Mouse (Mus musculus): ENCODE measurements around the gene Tmem50b. TPM values are rescaled to one million over a fixed set of nuclear protein-coding genes. Genes with fewer than 3 reads are reported as not detected.

Gene Tmem50b
- total RNA-seq, 1 experiment: 11.8 TPM

- peaks cover 2 to 14% of the 10 kb centered on the region in 2 experiments; a peak in 3 of 4 replicates for H3K4me1 ChIP-seq (ENCODE audit: control insufficient read depth in 2 of 2, insufficient read depth in 2 of 2, low read length in 2 of 2, poor library complexity in 1 of 2)
- H3K4me3 ChIP-seq (ENCODE audit: insufficient read depth in 1 of 2, low read depth in 1 of 2, low read length in 2 of 2, poor library complexity in 1 of 2, severe bottlenecking in 1 of 2): no peak overlapping the region
- no peak overlapping the region for H3K27ac ChIP-seq (ENCODE audit: insufficient read depth, low read depth, low read length, poor library complexity, severe bottlenecking)
- H3K9ac ChIP-seq (ENCODE audit: insufficient read depth, low read depth, low read length, poor library complexity, severe bottlenecking): no peak overlapping the region
- in situ Hi-C loops (cut with MboI; ENCODE audit: low sequenced_read_pairs in 2 of 2, unreplicated experiment in 2 of 2): no loop called here
- no peak for DNase-seq (ENCODE audit: low read depth, low spot score)
- peaks cover 10% of the 10 kb centered on the region; the same call in 1 of the 2 replicates for H3K36me3 ChIP-seq (ENCODE audit: control insufficient read depth, insufficient read depth, low read length, poor library complexity, severe bottlenecking)
- TF ChIP-seq CHD2 (IDR thresholded peaks at IDR 0.05; ENCODE audit: low read depth, low read length) (no peak), ZNF384 (IDR thresholded peaks at IDR 0.05; ENCODE audit: low read depth, low read length) (no peak), MAFK (IDR thresholded peaks at IDR 0.05; ENCODE audit: insufficient read depth, low read depth, low read length) (no peak), ZC3H11A (IDR thresholded peaks at IDR 0.05; ENCODE audit: borderline replicate concordance, low read depth, low read length) (no peak), HCFC1 (IDR thresholded peaks at IDR 0.05; ENCODE audit: borderline replicate concordance, insufficient read depth, low read length) (no peak)
- H3K9me3 ChIP-seq (ENCODE audit: control insufficient read depth, insufficient read depth, low read depth, low read length): no peaks in the 10 kb centered on the region
Measured at GRCm38 (mm10) chr16:91561099-91561498, 36.5 kb downstream of the Tmem50b start.

- in situ Hi-C loops (cut with MboI; ENCODE audit: low sequenced_read_pairs in 2 of 2, unreplicated experiment in 2 of 2): no loop called here
- no peaks in the 10 kb centered on the region for H3K9me3 ChIP-seq (ENCODE audit: control insufficient read depth, insufficient read depth, low read depth, low read length)
- H3K4me1 ChIP-seq (ENCODE audit: control insufficient read depth in 2 of 2, insufficient read depth in 2 of 2, low read length in 2 of 2, poor library complexity in 1 of 2): peaks cover 2 to 29% of the 10 kb centered on the region in 2 experiments
- H3K4me3 ChIP-seq (ENCODE audit: insufficient read depth in 1 of 2, low read depth in 1 of 2, low read length in 2 of 2, poor library complexity in 1 of 2, severe bottlenecking in 1 of 2): no peak overlapping the region
- DNase-seq (ENCODE audit: low read depth, low spot score): no peak
- no peak for TF ChIP-seq MAFK (IDR thresholded peaks at IDR 0.05; ENCODE audit: insufficient read depth, low read depth, low read length)
- H3K9ac ChIP-seq (ENCODE audit: insufficient read depth, low read depth, low read length, poor library complexity, severe bottlenecking): no peak overlapping the region
- H3K27ac ChIP-seq (ENCODE audit: insufficient read depth, low read depth, low read length, poor library complexity, severe bottlenecking): no peak overlapping the region
- peaks cover 3% of the 10 kb centered on the region; the same call in 1 of the 2 replicates for H3K36me3 ChIP-seq (ENCODE audit: control insufficient read depth, insufficient read depth, low read length, poor library complexity, severe bottlenecking)
Measured at GRCm38 (mm10) chr16:91557693-91558092, 39.9 kb downstream of the Tmem50b start.

- TF ChIP-seq ZNF384 (IDR thresholded peaks at IDR 0.05; ENCODE audit: low read depth, low read length) (no peak), MAFK (IDR thresholded peaks at IDR 0.05; ENCODE audit: insufficient read depth, low read depth, low read length) (no peak), HCFC1 (IDR thresholded peaks at IDR 0.05; ENCODE audit: borderline replicate concordance, insufficient read depth, low read length) (no peak), ZC3H11A (IDR thresholded peaks at IDR 0.05; ENCODE audit: borderline replicate concordance, low read depth, low read length) (no peak), CHD2 (IDR thresholded peaks at IDR 0.05; ENCODE audit: low read depth, low read length) (no peak)
- Histone ChIP-seq H3K27ac (ENCODE audit: insufficient read depth, low read depth, low read length, poor library complexity, severe bottlenecking) (no peak overlapping the region), H3K4me3 (ENCODE audit: insufficient read depth in 1 of 2, low read depth in 1 of 2, low read length in 2 of 2, poor library complexity in 1 of 2, severe bottlenecking in 1 of 2) (no peak overlapping the region), H3K9ac (ENCODE audit: insufficient read depth, low read depth, low read length, poor library complexity, severe bottlenecking) (no peak overlapping the region), H3K4me1 (ENCODE audit: control insufficient read depth in 2 of 2, insufficient read depth in 2 of 2, low read length in 2 of 2, poor library complexity in 1 of 2) (peaks cover 2 to 28% of the 10 kb centered on the region in 2 experiments), H3K36me3 (ENCODE audit: control insufficient read depth, insufficient read depth, low read length, poor library complexity, severe bottlenecking) (peaks cover 2% of the 10 kb centered on the region; the same call in 1 of the 2 replicates), H3K9me3 (ENCODE audit: control insufficient read depth, insufficient read depth, low read depth, low read length) (no peaks in the 10 kb centered on the region)
- in situ Hi-C loops (cut with MboI; ENCODE audit: low sequenced_read_pairs in 2 of 2, unreplicated experiment in 2 of 2): no loop called here
- no peak for DNase-seq (ENCODE audit: low read depth, low spot score)
Measured at GRCm38 (mm10) chr16:91557214-91557613, 40.4 kb downstream of the Tmem50b start.

- H3K9ac ChIP-seq (ENCODE audit: insufficient read depth, low read depth, low read length, poor library complexity, severe bottlenecking): no peak overlapping the region
- no peak for DNase-seq (ENCODE audit: low read depth, low spot score)
- peaks cover 2 to 27% of the 10 kb centered on the region in 2 experiments for H3K4me1 ChIP-seq (ENCODE audit: control insufficient read depth in 2 of 2, insufficient read depth in 2 of 2, low read length in 2 of 2, poor library complexity in 1 of 2)
- H3K27ac ChIP-seq (ENCODE audit: insufficient read depth, low read depth, low read length, poor library complexity, severe bottlenecking): no peak overlapping the region
- TF ChIP-seq ZNF384 (IDR thresholded peaks at IDR 0.05; ENCODE audit: low read depth, low read length) (no peak), CHD2 (IDR thresholded peaks at IDR 0.05; ENCODE audit: low read depth, low read length) (no peak), HCFC1 (IDR thresholded peaks at IDR 0.05; ENCODE audit: borderline replicate concordance, insufficient read depth, low read length) (no peak), MAFK (IDR thresholded peaks at IDR 0.05; ENCODE audit: insufficient read depth, low read depth, low read length) (no peak)
- H3K36me3 ChIP-seq (ENCODE audit: control insufficient read depth, insufficient read depth, low read length, poor library complexity, severe bottlenecking): peaks cover 2% of the 10 kb centered on the region; the same call in 1 of the 2 replicates
- in situ Hi-C loops (cut with MboI; ENCODE audit: low sequenced_read_pairs in 2 of 2, unreplicated experiment in 2 of 2): no loop called here
- H3K9me3 ChIP-seq (ENCODE audit: control insufficient read depth, insufficient read depth, low read depth, low read length): no peaks in the 10 kb centered on the region
- no peak overlapping the region for H3K4me3 ChIP-seq (ENCODE audit: insufficient read depth in 1 of 2, low read depth in 1 of 2, low read length in 2 of 2, poor library complexity in 1 of 2, severe bottlenecking in 1 of 2)
Measured at GRCm38 (mm10) chr16:91556659-91557058, 40.9 kb downstream of the Tmem50b start.

GRCm38 (mm10) chr16:91555017-91555605 is 42.5 kb downstream of the Tmem50b start:
- Histone ChIP-seq H3K36me3 (ENCODE audit: control insufficient read depth, insufficient read depth, low read length, poor library complexity, severe bottlenecking) (peaks cover 2% of the 10 kb centered on the region; the same call in 1 of the 2 replicates), H3K4me1 (ENCODE audit: control insufficient read depth in 2 of 2, insufficient read depth in 2 of 2, low read length in 2 of 2, poor library complexity in 1 of 2) (peaks cover 2 to 30% of the 10 kb centered on the region in 2 experiments), H3K9ac (ENCODE audit: insufficient read depth, low read depth, low read length, poor library complexity, severe bottlenecking) (no peak overlapping the region), H3K9me3 (ENCODE audit: control insufficient read depth, insufficient read depth, low read depth, low read length) (no peaks in the 10 kb centered on the region), H3K27ac (ENCODE audit: insufficient read depth, low read depth, low read length, poor library complexity, severe bottlenecking) (no peak overlapping the region), H3K4me3 (ENCODE audit: insufficient read depth in 1 of 2, low read depth in 1 of 2, low read length in 2 of 2, poor library complexity in 1 of 2, severe bottlenecking in 1 of 2) (no peak overlapping the region)
- DNase-seq (ENCODE audit: low read depth, low spot score): no peak
- in situ Hi-C loops (cut with MboI; ENCODE audit: low sequenced_read_pairs in 2 of 2, unreplicated experiment in 2 of 2): no loop called here
- TF ChIP-seq ZNF384 (IDR thresholded peaks at IDR 0.05; ENCODE audit: low read depth, low read length) (no peak), MAFK (IDR thresholded peaks at IDR 0.05; ENCODE audit: insufficient read depth, low read depth, low read length) (no peak), ZC3H11A (IDR thresholded peaks at IDR 0.05; ENCODE audit: borderline replicate concordance, low read depth, low read length) (no peak)
